Mouse (Mus musculus): ENCODE data around the gene Atp12a. TPM values are rescaled to one million over a fixed set of nuclear protein-coding genes. Genes with fewer than 3 reads are reported as not detected.
A peak's percentile ranks its signal among the peaks of the same experiment; 100 is the strongest.

Gene Atp12a
- polyA plus RNA-seq, 1 experiment from 2014 or later: 0.26 TPM

DNA sequence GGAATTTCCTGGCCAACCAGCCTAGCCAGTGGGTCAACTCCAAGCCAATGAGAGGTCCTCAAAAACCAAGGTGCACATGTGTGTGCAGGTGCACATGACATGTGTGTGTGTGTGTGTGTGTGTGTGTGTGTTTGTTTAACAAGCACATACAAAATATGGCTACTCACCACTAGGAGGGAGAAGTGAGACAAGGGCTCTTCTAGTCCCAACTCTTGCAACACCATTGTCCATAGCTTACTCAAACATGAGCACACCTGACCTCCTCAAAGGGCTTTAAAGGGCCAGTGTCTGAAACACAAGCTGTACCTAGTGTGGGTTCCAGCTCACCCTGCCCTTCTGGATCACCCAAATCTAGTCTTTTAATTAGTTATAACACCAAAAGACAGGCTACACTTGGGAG is 12.9 kb downstream of the Atp12a start:
- no peak for DNase-seq (ENCODE audit: low spot score)

GRCm38 (mm10) chr14:56379336-56379735 is 14.5 kb downstream of the Atp12a start:
- DNase-seq (ENCODE audit: low spot score): no peak

GRCm38 (mm10) chr14:56382366-56382765 is 17.5 kb downstream of the Atp12a start:
- DNase-seq (ENCODE audit: low spot score): no peak

GRCm38 (mm10) chr14:56390247-56390646 is 25.4 kb downstream of the Atp12a start:
- no peak for DNase-seq (ENCODE audit: low spot score)

GRCm38 (mm10) chr14:56393704-56394312 is 28.9 kb downstream of the Atp12a start:
- peak; percentile 10 for DNase-seq (ENCODE audit: low spot score)

- peak; percentile 32 for DNase-seq (ENCODE audit: low spot score)
Measured at GRCm38 (mm10) chr14:56398001-56398400, 33.1 kb downstream of the Atp12a start.

GRCm38 (mm10) chr14:56402311-56403071 is 37.6 kb downstream of the Atp12a start, which contains the start of gene Rnf17:
TSS of gene Rnf17 (plus strand) at chr14:56402581.
- DNase-seq (ENCODE audit: low spot score): no peak

DNA sequence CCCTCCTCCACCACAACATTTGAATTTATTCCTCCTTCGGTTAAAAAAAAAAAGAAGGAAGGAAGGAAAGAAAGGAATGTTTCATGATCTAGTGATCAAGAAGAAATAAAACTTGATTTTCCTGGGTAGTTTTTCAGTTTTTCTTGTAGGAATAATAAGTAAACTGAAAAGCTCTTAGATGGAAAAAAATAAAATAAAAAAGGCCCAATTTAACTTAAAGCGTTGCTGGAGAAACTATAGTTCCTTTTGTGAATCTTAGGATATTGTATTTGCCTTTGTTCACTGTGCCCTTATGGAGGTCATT is 38.2 kb downstream of the Atp12a start:
- no peak for DNase-seq (ENCODE audit: low spot score)

Other genes starting within 250 kb of the Atp12a start
- gene Gzme, start 244.4 kb upstream of the Atp12a start, polyA plus RNA-seq (2015; fragmentation: Nextera tagmentation; extraction: Ambion mirVana): not detected in 2 replicates
- not detected in 2 replicates for gene Gzmd, start 232.5 kb upstream of the Atp12a start, polyA plus RNA-seq (2015; fragmentation: Nextera tagmentation; extraction: Ambion mirVana)
- not detected in 2 replicates for gene Gzmg, start 205.5 kb upstream of the Atp12a start, polyA plus RNA-seq (2015; fragmentation: Nextera tagmentation; extraction: Ambion mirVana)
- not detected in 2 replicates for gene Gzmn, start 190.5 kb upstream of the Atp12a start, polyA plus RNA-seq (2015; fragmentation: Nextera tagmentation; extraction: Ambion mirVana)
- 0.16 and 0.18 TPM in 2 replicates for gene Gzmf, start 153.7 kb upstream of the Atp12a start, polyA plus RNA-seq (2015; fragmentation: Nextera tagmentation; extraction: Ambion mirVana)
- gene Gzmc, start 130.4 kb upstream of the Atp12a start, polyA plus RNA-seq (2015; fragmentation: Nextera tagmentation; extraction: Ambion mirVana): 10.4 and 13.2 TPM in 2 replicates
- gene Gzmb, start 102.8 kb upstream of the Atp12a start, polyA plus RNA-seq (2015; fragmentation: Nextera tagmentation; extraction: Ambion mirVana): 4.2 and 4.5 TPM in 2 replicates
- gene Rnf17, start 37.5 kb downstream of the Atp12a start, polyA plus RNA-seq (2015; fragmentation: Nextera tagmentation; extraction: Ambion mirVana): 0.42 and 0.92 TPM in 2 replicates
- 12.7 and 12.9 TPM in 2 replicates for gene Cenpj, start 210.4 kb downstream of the Atp12a start, polyA plus RNA-seq (2015; fragmentation: Nextera tagmentation; extraction: Ambion mirVana)
- 6.8 and 10.4 TPM in 2 replicates for gene Parp4, start 210.6 kb downstream of the Atp12a start, polyA plus RNA-seq (2015; fragmentation: Nextera tagmentation; extraction: Ambion mirVana)